Mouse (Mus musculus) c-Kit-positive CD71-negative TER-119-negative erythroid progenitor cells, embryonic 14.5 days (primary cell): ENCODE results near the gene Fads6.

Source experiments
- DNase-seq: peaks from one replicate; pipeline ENCODE4 v3.0.0-alpha.2; 2013; ENCODE audit warnings: low read depth

The Fads6 gene

DNA sequence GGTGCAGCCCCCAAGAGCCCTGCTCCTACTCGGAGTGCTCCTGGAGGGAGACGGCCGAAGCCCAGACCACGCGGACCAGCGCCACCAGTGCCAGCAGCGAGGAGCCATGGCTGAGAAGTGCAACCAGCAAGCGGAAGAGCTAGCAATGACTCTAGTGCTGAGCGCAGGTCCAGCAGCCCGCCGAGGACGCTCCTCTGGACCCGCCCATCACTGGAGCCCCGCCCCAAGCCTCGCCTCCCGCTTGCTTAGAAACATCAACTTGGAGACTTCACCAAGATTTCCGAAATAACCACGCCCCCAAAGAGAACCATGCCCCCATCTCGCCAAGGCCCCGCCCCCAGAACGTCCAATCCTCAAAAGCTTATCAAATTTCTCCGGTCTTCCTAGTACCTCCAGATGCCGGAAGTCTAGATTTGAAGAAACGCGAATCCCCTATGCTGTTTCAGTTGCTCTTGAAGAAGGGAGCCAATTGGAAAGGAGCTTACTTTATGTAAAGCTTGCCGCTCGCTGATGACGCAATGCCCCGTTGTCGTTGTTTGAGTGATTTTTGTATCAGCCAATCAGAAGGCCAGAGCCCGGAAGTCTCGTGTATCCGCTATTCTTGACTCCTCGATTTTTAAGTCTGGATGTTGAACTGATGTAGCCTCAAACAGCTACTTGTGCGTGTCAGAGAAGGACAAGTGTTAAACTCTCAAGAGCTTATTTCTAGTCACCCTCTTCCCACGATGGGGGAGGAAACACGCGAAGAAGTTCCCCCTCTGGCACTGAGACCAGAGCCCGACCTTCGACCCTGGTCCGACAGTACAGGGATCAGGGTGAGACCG lies 20.5 kb downstream of the Fads6 start, which contains the start of gene Fdxr:
TSS of gene Fdxr (minus strand) at position 271 of the 824 bp plus-strand sequence.
- peak; percentile 100 for DNase-seq

DNA sequence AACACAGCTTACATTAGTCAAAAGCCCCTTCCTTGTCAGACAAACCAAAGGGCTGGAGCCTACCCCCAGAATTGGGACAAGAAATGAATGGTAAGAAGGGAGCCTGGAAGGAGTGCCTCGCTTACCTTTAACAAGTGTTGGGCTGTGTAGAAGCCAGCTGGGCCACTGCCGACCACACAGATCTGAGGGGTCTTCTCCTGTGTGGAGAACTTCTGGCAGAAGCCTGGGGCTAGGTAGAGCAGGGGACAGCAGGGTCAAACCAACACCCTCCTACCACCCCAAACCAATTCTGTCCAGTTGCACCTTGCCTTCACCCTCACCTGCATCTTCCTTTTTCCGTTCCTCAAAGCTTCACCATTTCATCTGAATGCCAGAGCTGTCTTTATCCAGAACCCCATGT lies 21.5 kb downstream of the Fads6 start:
- no peak for DNase-seq

DNA sequence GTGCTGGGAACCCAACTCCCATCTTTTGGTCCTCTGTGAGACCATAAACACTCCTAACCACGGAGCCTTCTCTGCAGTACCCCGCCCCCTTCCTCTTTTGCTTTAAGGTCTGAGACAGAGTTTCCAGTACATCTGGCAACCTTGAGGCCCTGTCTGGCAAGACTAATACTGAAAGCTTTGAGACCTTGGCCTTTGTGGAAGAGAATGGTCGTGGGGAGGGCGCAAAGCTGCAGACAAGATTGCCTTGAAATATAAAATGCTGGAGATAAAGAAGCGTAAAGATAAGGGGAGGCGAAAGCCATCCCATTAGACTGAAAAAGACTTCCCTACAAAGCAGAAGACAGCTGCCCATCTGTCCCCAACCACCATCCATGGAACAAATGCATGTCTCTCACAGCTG lies 22.0 kb downstream of the Fads6 start:
- DNase-seq, result no peak

DNA sequence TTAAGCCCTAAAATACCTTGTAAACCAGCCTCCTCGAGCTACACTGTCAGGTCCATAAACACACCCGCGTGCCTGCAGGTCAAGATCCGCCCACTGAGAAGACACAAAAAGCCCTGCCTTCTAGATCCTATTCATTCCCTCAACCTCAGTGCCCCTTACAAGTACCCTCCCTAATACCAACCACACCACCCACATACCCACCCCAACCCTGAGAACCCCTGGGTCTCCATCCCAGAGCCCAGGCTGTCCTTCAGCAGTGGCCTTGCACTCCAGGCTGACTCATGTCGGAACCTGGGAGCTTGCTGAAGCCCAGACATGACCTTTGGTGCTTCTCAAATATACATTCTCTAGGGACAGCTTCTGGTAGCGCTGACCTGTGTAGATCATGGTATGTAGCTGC lies 22.7 kb downstream of the Fads6 start:
- DNase-seq, result no peak

DNA sequence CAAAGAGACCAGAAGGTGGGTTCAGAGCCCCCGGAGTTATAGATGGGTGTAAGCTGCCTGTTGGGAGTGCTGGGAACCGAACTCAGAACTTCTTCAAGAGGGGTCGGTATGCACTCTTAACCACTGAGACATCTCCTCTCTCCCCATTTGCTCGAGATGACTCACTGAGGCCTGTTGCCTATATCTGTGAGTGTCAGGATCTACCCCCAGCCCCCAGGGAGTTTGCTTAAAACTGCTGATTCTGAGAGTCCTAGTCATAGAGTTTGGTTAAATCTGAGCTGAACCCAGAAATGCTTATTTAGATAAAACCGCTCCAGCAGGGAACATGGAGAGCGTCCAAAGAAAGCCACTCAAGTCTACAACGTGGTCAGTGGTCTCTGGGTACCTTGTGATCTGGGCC lies 23.3 kb downstream of the Fads6 start:
- no peak for DNase-seq

DNA sequence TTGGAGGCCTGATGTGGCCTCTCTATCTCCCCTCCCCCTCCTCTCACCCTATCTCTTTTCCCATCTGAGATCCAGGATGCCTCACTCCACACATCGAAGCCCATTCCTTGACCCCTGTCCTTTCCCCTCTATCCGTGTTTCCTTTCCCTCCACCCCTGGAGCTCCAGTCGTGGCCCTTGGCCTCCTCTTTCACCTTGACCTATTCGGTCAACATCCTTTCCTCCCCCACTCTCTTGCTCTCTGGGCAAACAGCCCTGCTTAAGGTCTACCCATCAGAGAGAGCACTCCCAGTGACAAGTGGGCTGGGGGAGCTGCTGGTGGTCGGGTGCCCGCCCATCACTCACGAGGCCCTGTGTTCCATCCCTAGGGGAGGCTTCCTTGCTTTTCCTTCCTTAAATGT lies 23.7 kb downstream of the Fads6 start:
- DNase-seq, result no peak

DNA sequence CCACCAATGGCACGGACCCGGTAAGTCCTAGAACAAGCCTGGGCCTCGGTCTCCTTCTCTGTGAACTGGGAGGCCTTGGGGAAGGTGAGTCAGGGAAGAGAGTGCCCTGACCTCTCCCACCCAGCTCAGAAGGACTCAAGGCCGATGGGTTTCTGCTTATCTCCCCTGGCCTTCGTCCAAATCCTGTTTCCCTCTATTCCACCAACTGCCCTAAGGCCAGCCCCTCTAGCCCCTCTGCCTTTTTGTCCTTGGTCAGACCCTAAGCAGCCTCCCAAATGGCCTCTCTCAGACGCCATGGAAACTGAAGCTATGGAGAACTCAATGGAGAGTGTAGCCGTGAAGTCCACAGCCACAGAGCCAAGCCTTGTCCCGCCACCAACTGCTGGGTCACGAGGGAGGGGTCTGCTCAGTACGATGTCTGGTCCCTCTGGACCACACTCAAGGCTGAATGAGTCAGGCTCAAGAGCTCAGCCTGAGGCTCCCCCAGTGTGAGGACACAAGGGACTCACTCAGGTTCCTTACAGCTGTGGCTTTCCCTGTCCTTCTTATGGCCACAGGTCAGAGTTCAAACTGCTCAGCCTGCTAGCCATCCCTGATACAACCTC lies 24.5 kb downstream of the Fads6 start:
- DNase-seq, result no peak

DNA sequence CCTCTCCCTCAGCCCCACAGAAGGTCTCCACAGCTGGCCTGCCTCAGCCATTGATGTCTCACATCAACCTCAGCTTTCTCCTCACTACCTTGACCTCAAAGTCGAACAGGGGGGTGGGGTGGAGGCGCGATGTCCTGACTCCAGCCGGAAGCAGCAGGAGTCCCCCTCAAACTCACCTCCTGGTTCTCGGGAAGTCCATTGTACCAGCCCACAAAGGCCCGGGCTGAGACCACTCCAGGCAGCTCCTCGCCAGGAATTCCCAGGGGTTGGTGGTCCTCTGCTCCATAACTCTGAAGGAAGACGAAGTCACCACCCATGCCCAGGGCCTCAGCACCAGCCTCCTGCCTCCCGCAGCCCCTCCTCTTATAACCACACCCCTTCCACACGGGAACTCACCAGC lies 26.0 kb downstream of the Fads6 start:
- DNase-seq, result no peak

DNA sequence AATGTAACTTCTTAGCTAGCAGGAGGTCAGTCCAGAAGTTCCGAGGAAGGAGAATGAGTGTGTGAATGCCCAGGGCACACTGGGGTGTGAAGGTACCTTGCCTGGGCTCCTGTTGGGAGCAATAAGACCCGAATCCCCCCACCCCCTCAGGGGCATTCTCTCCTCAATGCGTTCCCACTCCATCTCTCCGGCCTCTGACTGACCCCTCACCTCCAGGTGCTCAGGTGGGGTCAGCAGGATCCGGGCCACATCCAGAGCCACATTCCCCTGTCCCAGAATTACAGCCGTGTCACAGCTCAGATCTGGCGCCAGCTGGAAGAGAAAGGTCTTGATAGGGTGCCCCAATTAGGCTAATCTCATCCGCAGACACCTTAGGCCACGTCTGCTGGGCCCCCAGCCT lies 26.4 kb downstream of the Fads6 start:
- no peak for DNase-seq

DNA sequence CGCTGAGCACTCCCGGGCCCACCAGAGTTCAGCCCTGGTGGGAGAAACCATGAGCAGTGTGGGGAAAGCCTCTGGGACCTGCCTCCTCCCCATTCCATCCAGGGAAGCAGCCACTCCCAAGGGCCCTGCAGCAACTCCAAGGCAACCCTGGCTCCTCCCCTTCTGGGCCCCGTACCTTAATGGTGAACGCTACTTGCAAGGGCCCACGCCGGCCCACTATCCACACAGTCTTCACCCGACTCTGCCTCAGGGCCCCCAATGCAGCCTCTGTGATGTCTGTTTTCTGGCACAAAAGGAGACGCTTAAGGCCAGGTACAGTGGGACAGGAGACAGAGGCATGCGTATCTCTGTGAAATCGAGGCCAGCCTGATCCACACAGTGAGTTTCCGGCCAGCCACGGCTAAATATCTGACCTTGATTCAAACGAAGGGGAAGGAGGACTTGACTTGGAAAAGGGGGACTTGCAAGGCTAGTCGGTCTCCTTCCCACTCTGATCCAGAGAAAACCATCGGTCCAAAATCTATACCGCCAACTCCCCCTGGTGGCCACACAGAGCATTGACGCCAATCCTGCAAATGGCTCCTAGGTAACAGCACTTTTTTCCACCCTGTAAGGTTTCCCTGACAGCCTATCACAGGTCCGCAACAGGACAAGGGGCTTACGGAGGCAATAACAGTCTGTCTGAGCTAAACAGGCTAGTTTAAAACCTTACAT lies 27.2 kb downstream of the Fads6 start:
- peak; percentile 46 for DNase-seq

DNA sequence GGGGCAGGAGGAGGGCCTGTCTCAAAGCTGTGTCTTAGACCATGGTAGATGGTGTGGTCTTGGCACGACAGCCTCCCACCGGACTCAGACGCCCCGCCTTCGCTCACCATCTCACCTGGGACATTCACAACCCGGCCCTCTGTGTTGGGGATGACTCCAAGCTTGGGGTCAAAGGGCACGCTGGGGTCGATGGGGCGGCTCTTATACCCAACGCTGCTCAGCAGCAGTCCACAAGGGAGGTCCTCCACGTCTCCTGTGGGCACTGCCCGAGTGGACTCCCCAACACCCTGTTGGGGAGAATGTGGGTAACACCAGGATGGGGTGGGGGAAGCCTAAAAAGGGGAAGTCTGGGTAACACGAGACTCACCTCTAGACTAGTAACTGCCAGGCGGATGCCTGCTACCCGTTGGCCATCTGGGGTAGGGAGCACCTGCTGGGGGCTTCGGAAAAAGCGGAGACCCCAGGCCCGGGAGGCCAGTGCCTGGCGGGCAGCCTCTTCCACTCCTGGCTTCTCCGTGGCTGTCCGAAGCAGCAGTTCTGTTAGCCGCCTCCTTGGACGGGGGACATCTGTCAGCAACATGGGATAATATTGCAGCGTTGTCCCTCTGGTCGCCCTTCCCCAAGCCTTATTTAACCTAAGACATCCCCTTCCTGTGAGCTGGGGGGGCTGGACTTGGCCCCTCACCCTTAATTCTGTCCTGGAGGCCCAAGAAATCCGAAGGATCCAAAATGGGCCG lies 28.0 kb downstream of the Fads6 start:
- no peak for DNase-seq

DNA sequence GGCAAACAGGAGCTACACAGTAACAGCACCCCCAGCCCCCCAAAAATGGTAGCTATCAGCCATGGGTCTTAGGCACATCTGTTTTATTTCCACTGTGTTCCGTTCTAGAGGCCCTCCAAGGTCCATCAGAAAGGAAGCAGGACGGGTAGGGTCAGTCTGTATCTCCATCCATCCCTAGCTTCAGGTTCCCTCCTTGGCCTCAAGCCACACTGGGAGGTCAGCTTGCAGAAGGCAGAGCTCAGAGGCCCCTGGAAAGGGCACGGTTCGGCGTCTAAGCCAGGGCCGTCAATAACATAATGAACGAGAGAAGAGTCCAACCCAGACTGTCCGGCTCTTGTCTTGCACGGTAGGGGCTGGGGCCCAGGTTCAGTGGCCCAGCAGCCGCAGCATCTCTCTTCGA lies 29.5 kb downstream of the Fads6 start:
- DNase-seq, result no peak

DNA sequence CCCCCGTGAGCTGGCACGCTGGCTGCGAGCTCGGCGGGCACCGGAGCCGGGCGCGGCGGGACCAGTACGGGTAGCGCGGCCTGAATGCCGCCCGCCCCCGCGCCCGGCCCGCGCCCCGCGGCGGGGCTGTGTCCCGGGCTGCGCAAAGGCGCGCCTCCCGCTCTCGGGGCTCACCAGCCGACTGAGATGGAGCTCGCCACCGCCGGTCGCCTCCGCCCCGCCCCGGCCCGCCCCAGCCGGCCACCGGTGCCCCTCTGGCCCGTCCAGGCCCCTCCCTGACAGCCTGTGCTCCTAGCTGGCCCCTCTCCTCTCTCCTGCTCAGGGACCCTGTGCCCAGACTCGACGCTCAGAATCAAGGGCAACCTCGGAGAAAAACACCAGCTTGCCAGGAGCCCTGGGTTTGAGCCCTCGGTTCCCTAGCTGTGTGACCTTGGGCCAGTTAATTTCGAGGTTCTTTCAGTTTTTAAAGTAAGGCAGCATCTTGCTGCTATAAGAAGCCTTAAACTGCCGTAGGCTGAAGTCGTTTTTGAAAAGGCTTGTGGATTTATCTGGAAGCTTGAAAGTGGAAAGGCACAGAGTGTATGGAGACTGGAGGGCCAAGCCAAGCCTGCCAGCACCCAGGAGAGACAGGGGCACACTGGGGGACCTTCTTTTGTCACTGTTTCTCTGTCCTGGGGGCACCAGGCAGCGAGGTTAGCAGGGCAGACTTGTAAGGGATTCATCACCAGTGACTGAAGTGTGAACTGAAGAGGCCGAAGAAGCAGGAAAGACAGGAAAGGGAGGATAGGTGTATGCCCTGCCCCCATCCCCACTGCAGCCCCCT lies 30.2 kb downstream of the Fads6 start, which contains the start of gene Grin2c:
TSS of gene Grin2c (minus strand) at position 183 of the 823 bp plus-strand sequence.
- DNase-seq, result no peak

DNA sequence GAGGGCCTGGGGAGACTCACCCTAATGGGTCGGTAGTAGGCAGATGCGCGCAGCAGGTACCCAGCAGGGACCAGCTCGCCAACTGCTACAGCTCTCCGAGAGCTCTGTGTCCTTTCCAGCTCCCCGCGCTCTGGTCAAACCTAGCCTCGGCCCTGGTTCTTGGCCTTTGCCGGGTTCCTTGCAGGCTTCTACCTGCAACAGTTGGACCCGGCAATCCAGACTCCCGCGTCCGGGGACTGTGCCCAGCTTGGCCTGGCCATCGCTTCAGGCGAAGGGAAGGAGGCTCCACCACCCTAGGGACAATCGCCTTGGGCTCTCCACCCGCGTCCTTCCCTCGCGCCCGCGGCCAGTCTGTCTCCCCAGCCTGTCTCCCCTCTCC lies 31.1 kb downstream of the Fads6 start:
- no peak for DNase-seq

DNA sequence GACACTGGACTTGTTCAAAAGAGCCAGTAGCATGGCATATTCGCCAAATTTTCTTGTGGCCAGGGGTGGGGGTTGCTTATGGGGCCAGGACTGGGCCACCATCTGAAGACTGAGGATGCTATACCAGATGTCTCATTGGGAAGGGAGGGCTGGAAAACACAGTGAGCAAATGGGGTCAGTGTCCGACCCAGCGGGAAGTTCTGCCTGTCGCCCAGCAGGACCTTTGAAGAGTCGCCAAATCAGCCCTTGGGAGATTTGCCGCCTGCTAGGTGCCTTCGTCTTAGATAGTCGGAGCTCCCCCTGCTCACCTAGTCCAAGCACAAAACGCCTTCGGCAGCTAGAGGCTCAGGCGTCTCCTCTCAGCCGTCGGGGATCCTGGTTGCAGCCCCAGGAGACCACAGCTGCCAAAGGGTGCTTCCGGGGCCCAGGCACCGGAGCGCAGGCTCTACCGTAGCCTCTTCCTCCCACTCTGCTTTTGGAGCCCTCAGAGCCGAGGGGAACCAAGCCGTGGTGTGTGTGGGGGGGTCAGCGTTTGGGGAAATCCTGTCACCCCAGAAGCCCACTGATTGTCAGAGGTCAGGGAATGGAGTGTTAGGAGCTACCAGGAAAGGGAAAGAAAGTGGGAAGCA lies 31.6 kb downstream of the Fads6 start:
- no peak for DNase-seq

DNA sequence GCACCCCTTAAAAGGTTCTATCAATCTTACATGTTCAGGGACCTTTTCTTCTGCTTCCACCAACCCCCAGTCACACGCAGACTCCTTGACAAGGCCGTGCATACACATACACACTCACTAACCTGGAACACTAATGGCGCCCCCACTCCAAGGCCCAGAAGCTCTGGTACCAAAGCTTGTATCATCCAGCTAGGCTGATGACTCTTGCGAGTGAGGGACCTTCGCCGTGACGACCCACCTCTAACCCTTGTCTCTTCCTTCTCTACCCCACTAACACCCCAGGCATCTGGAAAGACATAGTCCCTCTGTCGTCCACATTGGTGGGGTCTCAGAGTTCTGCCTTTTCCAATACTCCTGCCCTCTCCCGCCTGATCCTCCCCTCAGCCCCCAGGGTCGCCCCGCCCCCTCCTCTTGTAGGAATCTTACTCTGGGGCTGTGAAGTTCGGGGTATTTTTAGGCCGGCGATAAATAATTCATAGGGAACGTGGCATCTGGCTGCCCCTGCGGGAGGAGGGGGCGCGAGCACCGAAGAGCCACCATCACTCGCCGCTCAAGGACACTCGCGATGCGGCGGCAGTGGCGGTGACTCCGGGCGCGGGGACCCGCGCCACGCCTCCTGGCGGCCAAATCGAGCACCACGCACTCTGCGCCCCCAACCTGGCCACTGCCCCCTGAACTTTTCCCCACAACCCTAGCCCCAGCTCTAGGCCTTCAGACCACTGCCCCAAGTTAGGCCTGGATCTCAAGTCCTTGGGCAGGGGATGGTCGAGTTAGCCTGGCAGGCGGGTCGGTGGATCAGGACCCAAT lies 32.4 kb downstream of the Fads6 start:
- no peak for DNase-seq

DNA sequence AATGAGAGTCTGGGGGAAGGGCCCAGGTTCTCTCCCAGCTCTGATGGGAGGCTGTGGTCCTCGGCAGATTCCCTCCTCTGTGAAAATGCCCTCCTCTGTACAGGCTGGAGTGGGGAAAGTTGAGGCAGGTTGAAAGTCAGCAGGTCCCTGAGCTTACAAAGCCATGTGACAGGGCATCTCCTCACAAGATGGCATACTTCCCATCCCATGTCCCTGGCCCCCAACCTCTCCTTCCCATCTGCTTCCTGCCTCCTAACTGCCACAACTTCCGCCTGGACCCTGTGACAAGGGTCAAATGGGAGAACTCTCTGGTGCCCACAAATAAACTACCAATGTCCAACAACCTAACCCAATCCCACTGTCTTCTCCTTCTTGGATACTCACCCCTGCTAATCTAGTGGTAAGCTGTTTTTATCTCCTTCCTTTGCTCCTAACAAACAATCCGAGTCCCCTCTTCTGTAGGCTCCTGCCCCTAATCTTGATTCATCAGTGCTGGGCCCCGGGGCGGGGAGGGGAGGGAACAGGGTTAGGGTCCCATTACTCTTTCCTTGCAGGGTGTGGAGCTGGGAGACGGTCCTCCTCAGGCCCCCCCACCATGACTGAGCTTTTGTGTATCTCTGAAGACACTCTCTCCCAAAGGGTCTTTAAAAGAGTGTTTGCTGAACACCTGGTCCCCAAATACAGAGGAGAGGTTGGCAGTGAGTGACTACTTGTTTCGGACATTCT lies 33.2 kb downstream of the Fads6 start:
- no peak for DNase-seq

DNA sequence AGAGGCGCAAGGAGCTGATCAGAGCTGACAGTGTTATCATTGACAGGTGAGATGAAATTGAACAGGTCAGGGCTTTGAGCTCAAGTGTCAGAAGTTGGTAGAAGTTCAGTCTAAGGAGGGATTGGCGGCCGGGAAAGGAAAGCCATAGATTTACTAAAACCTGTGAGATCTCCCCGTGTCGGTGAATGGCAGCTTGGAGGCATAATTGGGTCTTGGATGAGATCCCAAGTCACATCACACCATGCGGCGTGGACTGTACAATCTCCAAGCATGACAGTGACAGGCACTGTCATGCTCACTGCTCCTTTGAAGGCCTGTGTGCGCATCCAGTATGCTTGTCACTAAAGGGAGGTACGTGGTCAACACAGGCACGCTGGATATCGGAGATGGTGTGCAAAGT lies 34.5 kb downstream of the Fads6 start:
- no peak for DNase-seq

DNA sequence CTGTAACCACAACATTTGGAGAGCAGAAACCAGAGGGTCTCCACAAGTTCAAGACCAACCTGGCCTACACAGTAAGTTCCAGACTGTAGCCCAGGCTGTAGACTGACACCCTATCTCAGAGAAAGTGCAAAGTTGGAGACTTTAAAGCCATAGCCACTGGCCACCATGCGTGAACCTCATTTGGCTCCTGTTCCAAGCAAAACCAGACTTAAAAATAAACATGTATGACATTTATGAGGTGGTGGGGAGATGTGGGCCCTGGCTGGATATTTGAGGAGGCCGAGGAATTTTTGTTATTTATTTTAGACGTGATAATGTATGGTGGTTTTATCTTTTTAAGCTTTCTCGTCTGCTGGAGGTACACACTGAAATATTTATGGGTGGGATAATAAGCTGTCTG lies 38.3 kb downstream of the Fads6 start:
- no peak for DNase-seq
